Mouse (Mus musculus): Measurements from ENCODE around the gene Fbxl13. TPM values are rescaled to one million over a fixed set of nuclear protein-coding genes. Genes with fewer than 3 reads are reported as not detected.
A peak's percentile ranks its signal among the peaks of the same experiment; 100 is the strongest.

Fbxl13 gene
- total RNA-seq, 2 experiments from 2014 or later = not detected

DNA sequence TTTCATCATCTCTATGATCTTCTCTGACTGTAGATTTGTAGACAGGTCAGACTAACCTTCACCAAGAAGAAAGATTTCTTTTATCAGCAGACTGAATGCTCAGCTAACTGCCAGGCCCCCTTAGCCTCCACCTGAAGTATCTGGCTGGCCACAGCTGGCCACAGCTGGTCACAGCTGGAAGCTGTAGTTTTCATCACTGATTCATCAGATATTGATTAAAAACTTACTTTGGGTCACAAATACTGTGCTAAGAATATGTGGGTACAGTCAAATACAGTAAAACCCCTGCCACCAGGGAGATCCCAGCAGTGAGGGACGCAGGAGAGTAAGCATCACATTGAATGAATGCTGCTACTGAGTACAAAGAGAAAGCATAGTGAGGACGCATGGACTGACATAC lies 113.3 kb downstream of the Fbxl13 start:
- DNase-seq (ENCODE audit: low spot score) = no peak
- intact Hi-C loops (cut with DNase I) = no loop called here

GRCm38 (mm10) chr5:21529110-21529720 lies 116.2 kb downstream of the Fbxl13 start:
- intact Hi-C loops (cut with DNase I) = no loop called here
- DNase-seq (ENCODE audit: low spot score) = no peak

- intact Hi-C loops (cut with DNase I) = no loop called here
- DNase-seq (ENCODE audit: low spot score) = peak; percentile 18
Measured at GRCm38 (mm10) chr5:21528068-21528842, 117.2 kb downstream of the Fbxl13 start.

DNA sequence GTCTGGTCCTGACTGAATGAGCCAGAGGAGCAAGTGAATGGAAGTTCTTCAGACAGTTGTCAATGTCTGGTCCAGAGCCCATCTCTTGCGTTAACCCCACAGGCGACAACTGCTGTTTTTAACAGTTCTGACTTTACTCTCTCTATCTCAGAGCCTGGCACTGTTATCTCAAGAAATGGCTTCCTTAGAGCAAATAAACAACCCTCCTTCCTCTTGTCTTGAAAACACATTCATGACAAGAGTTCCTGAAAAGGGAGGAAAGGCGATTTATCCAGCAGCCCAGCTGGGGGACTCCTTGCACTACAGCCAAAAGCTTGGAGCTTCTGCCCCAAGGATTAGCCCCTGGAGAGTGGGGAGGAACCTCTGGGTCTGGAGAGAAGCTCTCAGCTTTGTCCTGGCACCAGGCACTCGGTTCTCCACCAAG lies 117.9 kb downstream of the Fbxl13 start:
- peak; percentile 43 for DNase-seq (ENCODE audit: low spot score)
- intact Hi-C loops (cut with DNase I) = no loop called here

- intact Hi-C loops (cut with DNase I) = no loop called here
- DNase-seq (ENCODE audit: low spot score) = no peak
Measured at GRCm38 (mm10) chr5:21526835-21527485, 118.5 kb downstream of the Fbxl13 start.

- intact Hi-C loops (cut with DNase I) = no loop called here
- DNase-seq (ENCODE audit: low spot score) = no peak
Measured at GRCm38 (mm10) chr5:21519166-21519565, 126.3 kb downstream of the Fbxl13 start.

DNA sequence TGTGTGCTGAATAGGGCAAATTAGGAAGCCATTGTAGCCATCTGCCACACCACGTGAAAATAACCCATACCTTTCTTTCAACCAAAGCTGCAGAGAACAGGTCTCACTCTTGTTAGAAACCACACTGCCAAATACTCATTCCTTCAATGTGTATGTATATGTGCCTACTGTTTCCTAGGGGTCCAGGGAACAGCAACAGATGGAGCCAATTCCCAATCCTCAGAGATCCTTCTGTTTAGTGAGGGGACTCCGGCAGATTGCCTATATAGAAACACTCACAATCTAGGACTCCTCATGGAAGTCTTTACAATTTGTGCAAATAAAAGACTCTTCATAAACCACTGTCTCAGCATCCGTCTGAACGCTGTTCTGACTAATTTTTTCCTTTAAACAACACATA lies 127.2 kb downstream of the Fbxl13 start:
- intact Hi-C loops (cut with DNase I) = no loop called here
- no peak for DNase-seq (ENCODE audit: low spot score)

GRCm38 (mm10) chr5:21517562-21517961 lies 127.9 kb downstream of the Fbxl13 start:
- intact Hi-C loops (cut with DNase I) = no loop called here
- DNase-seq (ENCODE audit: low spot score) = no peak

DNA sequence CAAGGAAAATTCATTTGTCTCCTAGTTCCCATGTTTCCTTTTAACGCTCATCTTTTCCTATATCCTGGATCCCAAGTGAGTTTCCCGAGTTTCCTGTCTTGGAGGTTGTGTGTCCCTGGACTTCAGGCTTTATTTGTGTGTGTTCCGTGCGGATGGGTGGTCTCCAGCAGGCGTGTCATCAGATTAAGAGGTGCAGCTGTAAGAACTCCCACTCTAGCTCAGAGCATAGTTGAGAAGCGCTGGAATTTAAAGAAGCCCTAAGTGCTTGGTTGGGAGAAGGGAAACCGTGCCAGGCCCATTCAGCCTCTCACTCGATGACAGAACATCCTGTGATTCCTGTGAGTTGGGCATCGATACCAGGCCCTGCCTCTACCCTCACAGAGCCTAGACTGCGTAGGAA lies 132.1 kb downstream of the Fbxl13 start:
- DNase-seq (ENCODE audit: low spot score) = no peak
- intact Hi-C loops (cut with DNase I) = no loop called here

DNA sequence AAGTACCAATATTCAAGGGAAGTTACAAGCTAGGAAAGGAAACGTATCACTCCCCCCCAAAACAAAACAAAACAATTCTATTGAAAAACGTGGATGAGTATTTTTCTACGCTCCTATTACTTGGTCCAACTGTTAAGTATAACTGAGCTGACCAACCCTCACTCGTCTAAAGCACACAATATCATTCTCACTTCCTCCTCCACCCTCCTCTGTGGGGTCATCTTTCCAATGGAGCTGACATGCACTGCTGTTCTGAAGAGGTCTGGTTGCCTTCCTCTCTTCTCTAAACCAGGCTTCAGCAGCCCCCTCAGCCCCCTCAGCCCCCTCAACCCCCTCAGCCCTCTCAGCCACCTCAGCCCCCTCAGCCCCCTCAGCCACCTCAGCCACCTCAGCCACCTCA lies 135.6 kb downstream of the Fbxl13 start:
- no peak for DNase-seq (ENCODE audit: low spot score)
- intact Hi-C loops (cut with DNase I) = no loop called here

GRCm38 (mm10) chr5:21506887-21507286 lies 138.5 kb downstream of the Fbxl13 start:
- intact Hi-C loops (cut with DNase I) = no loop called here

GRCm38 (mm10) chr5:21505159-21505558 lies 140.3 kb downstream of the Fbxl13 start:
- DNase-seq (ENCODE audit: low spot score) = no peak
- intact Hi-C loops (cut with DNase I) = no loop called here

More at GRCm38 (mm10) chr5:21506887-21507286, 138.5 kb downstream of the Fbxl13 start:
- no peak for DNase-seq (ENCODE audit: low spot score)

DNA sequence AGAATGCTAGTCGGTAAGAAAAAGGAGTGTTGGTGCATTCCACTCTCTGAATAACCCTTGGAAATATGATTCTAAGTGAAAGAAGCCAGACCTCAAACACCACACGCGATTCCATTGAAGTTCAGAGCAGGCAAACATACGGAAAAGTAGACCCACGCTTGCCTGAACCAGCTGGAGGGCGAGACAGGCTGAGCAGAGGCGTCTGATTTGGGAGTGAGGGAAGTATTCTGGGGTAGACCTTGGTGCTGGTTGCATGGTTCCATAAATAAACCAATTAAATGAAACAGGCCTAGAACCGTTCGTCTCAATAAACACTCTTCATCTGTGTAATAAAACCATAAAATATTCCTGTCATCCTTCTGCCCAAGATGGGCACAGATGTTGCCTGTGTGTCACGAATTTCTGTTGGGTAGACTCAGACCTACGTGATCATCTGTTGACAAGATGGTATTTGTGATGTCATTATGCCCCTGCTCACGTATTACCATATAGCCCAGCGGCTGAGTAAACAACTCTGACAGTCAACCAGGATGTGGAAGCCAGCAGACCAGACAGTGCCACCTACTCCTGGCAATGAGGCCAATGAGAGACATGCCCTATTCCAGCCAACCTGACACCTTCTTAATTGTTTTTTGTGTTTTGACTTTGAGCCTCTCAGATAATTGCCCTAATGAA lies 142.4 kb downstream of the Fbxl13 start:
- no peak for DNase-seq (ENCODE audit: low spot score)
- intact Hi-C loops (cut with DNase I) = no loop called here

DNA sequence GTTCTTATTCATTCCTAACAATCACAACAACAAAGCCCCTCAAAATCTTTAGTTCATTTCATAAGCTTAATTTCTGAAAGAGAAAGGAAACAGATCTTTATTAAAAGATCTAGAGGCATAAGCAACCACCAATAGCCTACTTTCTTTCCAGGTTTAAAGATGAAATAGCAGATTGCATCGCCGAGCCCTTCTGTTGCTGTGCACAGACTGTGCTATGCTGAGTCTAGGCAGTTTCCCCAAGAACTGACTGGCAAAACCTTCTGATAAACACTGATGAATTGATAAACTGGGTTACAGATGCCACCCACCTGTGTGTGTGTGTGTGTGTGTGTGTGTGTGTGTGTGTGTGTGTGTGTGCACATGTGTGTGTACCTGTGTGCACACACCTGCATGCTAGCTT lies 144.5 kb downstream of the Fbxl13 start:
- intact Hi-C loops (cut with DNase I) = no loop called here
- no peak for DNase-seq (ENCODE audit: low spot score)

- no peak for DNase-seq (ENCODE audit: low spot score)
- intact Hi-C loops (cut with DNase I) = no loop called here
Measured at GRCm38 (mm10) chr5:21500133-21500532, 145.3 kb downstream of the Fbxl13 start.

DNA sequence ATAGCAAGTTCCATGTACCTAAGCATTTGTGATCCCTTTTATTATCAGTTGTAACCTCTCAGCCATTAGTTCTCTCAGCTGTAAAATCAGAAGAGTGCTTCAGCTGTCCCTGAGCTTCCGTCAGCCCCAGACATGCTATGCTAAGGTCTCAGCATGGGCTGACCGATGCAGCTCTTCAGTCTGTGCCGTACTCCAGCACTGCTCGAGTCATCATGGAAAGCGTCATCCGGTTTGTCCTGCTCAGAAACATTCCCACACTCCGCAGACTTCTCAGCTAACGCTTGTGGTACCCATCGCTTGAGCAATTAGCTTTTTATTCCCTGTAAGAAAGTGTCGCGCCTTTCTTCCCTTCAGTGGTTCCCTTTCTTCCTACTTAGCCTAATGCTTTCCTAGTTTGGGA lies 146.5 kb downstream of the Fbxl13 start:
- intact Hi-C loops (cut with DNase I) = no loop called here

DNA sequence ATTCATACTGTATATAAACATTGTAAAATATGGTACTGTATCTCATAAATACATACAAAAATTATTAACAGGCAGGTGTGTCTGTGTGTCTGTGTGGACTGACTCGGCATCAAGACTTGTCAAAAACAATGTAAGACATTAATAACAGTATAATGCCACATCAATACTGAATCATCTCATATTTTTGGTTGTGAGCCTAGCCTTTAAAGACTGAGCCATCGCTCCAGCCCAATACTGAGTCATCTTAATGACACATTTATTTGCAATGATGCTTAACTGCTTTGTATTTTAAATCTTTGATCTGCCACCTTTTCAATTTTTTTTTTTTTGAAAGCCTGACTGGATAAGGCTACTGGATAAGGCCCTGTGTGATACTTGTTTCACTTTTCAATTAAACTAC lies 146.9 kb downstream of the Fbxl13 start:
- intact Hi-C loops (cut with DNase I) = no loop called here
- no peak for DNase-seq (ENCODE audit: low spot score)

More for the DNA sequence above, 146.5 kb downstream of the Fbxl13 start:
- DNase-seq (ENCODE audit: low spot score) = no peak

- intact Hi-C loops (cut with DNase I) = no loop called here
- peak; percentile 10 for DNase-seq (ENCODE audit: low spot score)
Measured at GRCm38 (mm10) chr5:21496881-21497280, 148.6 kb downstream of the Fbxl13 start.

- intact Hi-C loops (cut with DNase I) = no loop called here
- DNase-seq (ENCODE audit: low spot score) = peak; percentile 14
Measured at GRCm38 (mm10) chr5:21496321-21496720, 149.1 kb downstream of the Fbxl13 start.

GRCm38 (mm10) chr5:21494781-21495180 lies 150.7 kb downstream of the Fbxl13 start:
- intact Hi-C loops (cut with DNase I) = no loop called here
- no peak for DNase-seq (ENCODE audit: low spot score)
